Mouse (Mus musculus) intestine, embryonic 16.5 days (tissue): ENCODE results near the gene Gm4981. TPM values are rescaled to one million over a fixed set of nuclear protein-coding genes. Genes with fewer than 3 reads are reported as not detected.

ENCODE experiments used
- ATAC-seq: fragments of 200-750 bp; cut with Nextera tagmentation; 2 replicates; pipeline ENCODE4 v1.8.0; 2017; ENCODE audit warnings: moderate TSS enrichment, moderate library complexity
- H3K27ac ChIP-seq: fragments of 300-500 bp; sonication (generic); 2 replicates; pipeline ENCODE4 v1.5.1; 2014; ENCODE audit warnings: mild to moderate bottlenecking, low read length
- H3K27me3 ChIP-seq: fragments of 300-500 bp; sonication (generic); replicated peaks from 2 replicates; pipeline ENCODE4 v1.6.1; 2014; ENCODE audit warnings: low read length, control low read depth, mixed read lengths; ENCODE audit not compliant: control insufficient read depth, insufficient read depth
- H3K36me3 ChIP-seq: fragments of 300-500 bp; sonication (generic); 2 replicates; pipeline ENCODE4 v1.6.1; 2014; ENCODE audit warnings: low read length, control low read depth; ENCODE audit not compliant: control insufficient read depth, insufficient read depth
- H3K4me1 ChIP-seq: fragments of 300-500 bp; sonication (generic); 2 replicates; pipeline ENCODE4 v1.6.1; 2014; ENCODE audit warnings: low read length, control low read depth, mixed read lengths; ENCODE audit not compliant: control insufficient read depth, insufficient read depth
- H3K4me2 ChIP-seq: fragments of 300-500 bp; sonication (generic); 2 replicates; pipeline ENCODE4 v1.6.1; 2014; ENCODE audit warnings: low read depth, low read length, control low read depth
- H3K4me3 ChIP-seq: fragments of 300-500 bp; sonication (generic); 2 replicates; pipeline ENCODE4 v1.5.1; 2014; ENCODE audit warnings: mild to moderate bottlenecking, low read length
- H3K9ac ChIP-seq: fragments of 300-500 bp; sonication (generic); 2 replicates; pipeline ENCODE4 v1.6.1; 2014; ENCODE audit warnings: low read depth, low read length
- H3K9me3 ChIP-seq: fragments of 300-500 bp; sonication (generic); 2 replicates; pipeline ENCODE4 v1.6.1; 2016; ENCODE audit warnings: low read length, control low read depth; ENCODE audit not compliant: control insufficient read depth
- WGBS: fragments of 180-500 bp; shearing (Covaris S2); extraction: QIAGEN DNeasy Blood & Tissue Kit; methylation state at CpG from one replicate; pipeline ENCODE4 v1.1.7; 2014; 5-methylcytosine and 5-hydroxymethylcytosine counted together
- polyA plus RNA-seq: library from polyadenylated mRNA; unstranded; fragments of >200 nt; fragmentation: Nextera tagmentation; extraction: Ambion mirVana; gene quantifications from 2 replicates; pipeline ENCODE4 v1.2.1, GENCODE M21; 2015

The Gm4981 gene
- polyA plus RNA-seq, 1 experiment from 2014 or later, result not detected

- ATAC-seq, result no peak
- no peak overlapping the region for H3K4me3 ChIP-seq
- 62% methylated on average over 1 of the region's 1 CpGs for WGBS
Observed at GRCm38 (mm10) chr10:58210514-58210913, 26.0 kb downstream of the Gm4981 start.

GRCm38 (mm10) chr10:58209710-58210467, 26.6 kb downstream of the Gm4981 start:
- no peaks in the 10 kb centered on the region for H3K4me1 ChIP-seq
- H3K9me3 ChIP-seq, result peaks cover 3% of the 10 kb centered on the region; the same call in 1 of the 2 replicates
- 69% methylated on average over 2 of the region's 2 CpGs for WGBS
- H3K4me2 ChIP-seq, result no peak overlapping the region
- H3K36me3 ChIP-seq, result no peaks in the 10 kb centered on the region
- H3K4me3 ChIP-seq, result no peak overlapping the region
- no peak overlapping the region for H3K9ac ChIP-seq
- H3K27me3 ChIP-seq, result no peaks in the 10 kb centered on the region
- no peak for ATAC-seq
- H3K27ac ChIP-seq, result no peak overlapping the region

More at GRCm38 (mm10) chr10:58210514-58210913, 26.0 kb downstream of the Gm4981 start:
- Histone ChIP-seq H3K9ac (no peak overlapping the region), H3K4me1 (no peaks in the 10 kb centered on the region), H3K27ac (no peak overlapping the region), H3K27me3 (no peaks in the 10 kb centered on the region), H3K36me3 (no peaks in the 10 kb centered on the region), H3K4me2 (no peak overlapping the region), H3K9me3 (peaks cover 3% of the 10 kb centered on the region; the same call in 1 of the 2 replicates)

GRCm38 (mm10) chr10:58206639-58207404, 29.7 kb downstream of the Gm4981 start:
- Histone ChIP-seq H3K9ac (no peak overlapping the region), H3K9me3 (peaks cover 3% of the 10 kb centered on the region; the same call in 1 of the 2 replicates), H3K4me1 (no peaks in the 10 kb centered on the region), H3K36me3 (no peaks in the 10 kb centered on the region), H3K4me3 (no peak overlapping the region), H3K4me2 (no peak overlapping the region), H3K27me3 (no peaks in the 10 kb centered on the region), H3K27ac (no peak overlapping the region)
- no peak for ATAC-seq
- WGBS, result 90% methylated on average over 4 of the region's 4 CpGs

GRCm38 (mm10) chr10:58205986-58206385, 30.5 kb downstream of the Gm4981 start:
- H3K4me3 ChIP-seq, result no peak overlapping the region
- no peak for ATAC-seq
- H3K9me3 ChIP-seq, result peaks cover 3% of the 10 kb centered on the region; the same call in 1 of the 2 replicates
- WGBS, result 39% methylated on average over 1 of the region's 1 CpGs
- H3K36me3 ChIP-seq, result no peaks in the 10 kb centered on the region
- H3K4me1 ChIP-seq, result no peaks in the 10 kb centered on the region
- no peak overlapping the region for H3K27ac ChIP-seq
- H3K27me3 ChIP-seq, result no peaks in the 10 kb centered on the region
- H3K4me2 ChIP-seq, result no peak overlapping the region
- H3K9ac ChIP-seq, result no peak overlapping the region

Other genes with a start within 250 kb of the Gm4981 start
- gene AW822073, start 11.8 kb downstream of the Gm4981 start, polyA plus RNA-seq, result not detected in 2 replicates
- gene Duxf3, start 4.0 kb downstream of the Gm4981 start, polyA plus RNA-seq, result not detected in 2 replicates
- 59.6 and 65.4 TPM in 2 replicates for gene Gcc2, start 18.8 kb upstream of the Gm4981 start, polyA plus RNA-seq
- 120 and 124 TPM in 2 replicates for gene Lims1, start 86.8 kb upstream of the Gm4981 start, polyA plus RNA-seq
- gene Ranbp2, start 210.2 kb upstream of the Gm4981 start, polyA plus RNA-seq, result 13.4 and 14.2 TPM in 2 replicates